Mouse (Mus musculus): ENCODE data around the gene Cpsf4.
"Not testable (repeated sequence)": the region's sequence is repeated elsewhere in the genome, so short reads cannot be mapped to it uniquely, and the experiment has no call there.

The Cpsf4 gene

GRCm38 (mm10) chr5:145166536-145167305, at the start of gene Cpsf4, which contains the start of gene Ptcd1:
Gene Cpsf4, plus strand, starts transcription at chr5:145167213.
Gene Ptcd1, minus strand, starts transcription at chr5:145167108.
- peak; percentile 99 for DNase-seq

DNA sequence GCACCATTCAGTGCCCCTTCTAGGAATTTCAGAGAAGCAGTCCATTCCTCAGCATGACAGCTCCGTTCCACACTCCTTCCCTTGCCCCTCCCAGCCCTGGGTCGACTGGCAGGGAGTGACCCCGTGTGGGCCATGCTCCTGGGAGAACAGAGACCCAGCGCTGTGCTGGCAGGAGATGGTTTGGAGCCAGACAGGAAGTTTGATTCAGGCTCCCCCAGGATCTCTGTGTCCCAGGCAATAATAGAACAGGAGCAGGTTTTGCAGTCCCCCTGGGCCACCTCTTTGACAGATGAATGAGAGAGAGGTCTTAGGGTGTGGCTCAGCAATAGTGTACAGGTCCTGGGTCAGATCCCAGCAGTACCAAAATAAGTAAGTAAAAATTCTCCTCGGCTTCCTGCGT, 49.0 kb upstream of the Cpsf4 start:
- no peak for DNase-seq

DNA sequence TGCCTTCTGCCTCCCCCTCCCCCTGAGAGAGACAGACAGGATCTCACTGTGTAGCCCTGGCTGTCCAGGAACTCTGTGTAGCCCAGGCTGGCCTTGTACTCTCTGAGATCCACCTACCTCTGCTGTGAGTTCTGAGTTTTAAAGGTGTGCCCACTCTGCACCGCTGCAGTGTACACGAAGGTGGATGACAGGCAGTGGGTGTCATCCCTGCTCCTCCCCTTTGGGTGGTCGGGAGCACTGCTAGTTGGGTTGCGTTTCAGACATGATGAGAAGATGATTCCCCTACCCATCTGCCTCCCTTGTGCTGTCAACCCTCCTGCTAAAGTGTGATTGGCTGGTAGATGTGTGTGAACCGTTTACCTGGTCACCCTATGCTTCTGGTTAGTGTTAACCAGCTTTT, 48.6 kb upstream of the Cpsf4 start:
- DNase-seq, result no peak

DNA sequence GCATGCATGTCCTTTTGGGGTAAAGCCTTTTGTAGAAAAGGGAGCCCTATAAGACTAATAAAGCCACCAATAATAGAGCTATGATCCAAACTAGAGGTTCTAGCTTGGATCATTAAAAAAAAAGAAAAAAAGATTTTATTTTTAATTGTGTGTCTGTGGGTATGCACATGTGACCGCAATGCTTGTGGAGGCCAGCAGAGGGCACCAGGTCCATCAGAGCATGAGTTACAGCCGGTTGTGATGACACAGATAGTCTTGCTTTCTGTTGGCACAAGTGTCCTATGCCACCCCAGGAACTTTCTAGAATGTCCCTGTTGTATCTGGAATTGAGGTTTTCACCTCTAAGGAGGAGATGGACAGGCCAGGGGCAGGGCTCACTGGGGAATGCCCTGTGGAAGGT, 47.6 kb upstream of the Cpsf4 start:
- peak; percentile 60 for DNase-seq

- DNase-seq, result no peak
Measured at GRCm38 (mm10) chr5:145120921-145121320, 46.1 kb upstream of the Cpsf4 start.

DNA sequence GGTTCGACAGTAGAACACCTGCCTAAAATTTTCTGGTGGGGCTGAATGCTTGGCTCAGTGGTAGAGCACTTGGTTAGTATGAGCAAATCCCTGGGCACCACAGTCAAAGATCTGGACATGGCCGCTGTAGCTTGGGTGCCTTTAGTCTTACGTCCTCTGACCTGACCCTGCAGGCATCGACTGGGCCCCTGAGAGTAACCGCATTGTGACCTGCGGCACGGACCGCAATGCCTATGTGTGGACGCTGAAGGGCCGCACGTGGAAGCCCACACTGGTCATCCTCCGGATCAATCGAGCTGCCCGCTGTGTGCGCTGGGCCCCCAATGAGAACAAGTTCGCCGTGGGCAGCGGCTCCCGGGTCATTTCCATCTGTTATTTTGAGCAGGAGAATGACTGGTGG, 43.6 kb upstream of the Cpsf4 start:
- no peak for DNase-seq

DNA sequence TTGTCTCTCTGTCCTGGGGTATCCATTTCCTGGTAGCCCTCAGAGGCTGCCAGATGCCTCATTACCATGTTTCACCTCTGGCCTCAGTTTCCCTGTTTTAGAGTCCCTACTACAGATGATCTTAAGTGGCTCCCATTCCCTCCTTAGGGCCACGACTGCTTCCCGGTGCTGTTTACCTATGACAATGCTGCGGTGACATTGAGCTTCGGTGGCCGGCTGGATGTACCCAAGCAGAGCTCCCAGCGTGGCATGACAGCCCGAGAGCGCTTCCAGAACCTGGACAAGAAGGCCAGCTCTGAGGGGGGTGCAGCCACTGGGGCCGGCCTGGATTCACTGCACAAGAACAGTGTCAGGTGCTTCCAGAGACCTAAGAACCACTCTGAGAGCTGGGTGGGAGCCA, 40.4 kb upstream of the Cpsf4 start:
- DNase-seq, result no peak

GRCm38 (mm10) chr5:145129124-145129523, 37.9 kb upstream of the Cpsf4 start:
- DNase-seq, result no peak

DNA sequence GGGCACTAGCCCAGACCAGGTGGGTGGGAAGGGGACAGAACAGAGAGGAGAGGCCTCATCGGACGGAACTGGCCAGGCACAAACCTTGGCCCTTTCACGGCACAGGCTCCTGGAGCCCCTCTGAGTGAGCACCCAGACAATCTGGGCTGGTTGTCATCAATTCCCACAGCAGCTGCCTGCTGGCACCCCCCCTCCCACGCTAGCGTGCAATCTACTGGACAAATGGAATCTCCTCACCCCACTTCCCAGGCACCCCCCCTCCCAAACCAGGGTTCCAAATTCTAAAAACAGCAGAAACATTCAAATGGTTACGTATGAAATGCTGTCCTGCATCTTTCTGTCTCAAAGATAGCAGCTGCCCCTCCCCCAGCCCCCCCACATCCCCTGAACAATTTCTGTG, 37.2 kb upstream of the Cpsf4 start:
- not testable (repeated sequence) for DNase-seq

DNA sequence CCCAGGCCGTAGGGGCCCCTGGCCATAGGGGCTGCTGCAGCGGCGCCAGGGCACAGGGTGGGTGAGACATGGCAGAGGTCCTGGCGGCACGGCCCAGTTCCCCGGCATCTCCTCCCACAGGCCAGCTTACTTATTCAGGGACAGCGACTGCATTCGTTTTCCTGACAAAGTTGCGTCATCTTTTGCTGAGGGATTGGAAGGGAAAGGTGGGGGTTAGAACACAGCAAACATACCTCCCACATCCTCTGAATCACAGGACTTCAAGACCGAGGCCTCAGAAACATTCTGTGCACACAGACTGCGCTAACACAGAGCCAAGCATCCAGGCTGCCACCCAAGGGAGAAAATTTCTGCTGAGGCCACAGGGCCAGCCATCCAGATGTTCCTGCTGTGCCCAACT, 36.8 kb upstream of the Cpsf4 start:
- DNase-seq, result no peak

- no peak for DNase-seq
Measured at GRCm38 (mm10) chr5:145130995-145131394, 36.0 kb upstream of the Cpsf4 start.

- not testable (repeated sequence) for DNase-seq
Measured at GRCm38 (mm10) chr5:145133275-145133674, 33.7 kb upstream of the Cpsf4 start.

DNA sequence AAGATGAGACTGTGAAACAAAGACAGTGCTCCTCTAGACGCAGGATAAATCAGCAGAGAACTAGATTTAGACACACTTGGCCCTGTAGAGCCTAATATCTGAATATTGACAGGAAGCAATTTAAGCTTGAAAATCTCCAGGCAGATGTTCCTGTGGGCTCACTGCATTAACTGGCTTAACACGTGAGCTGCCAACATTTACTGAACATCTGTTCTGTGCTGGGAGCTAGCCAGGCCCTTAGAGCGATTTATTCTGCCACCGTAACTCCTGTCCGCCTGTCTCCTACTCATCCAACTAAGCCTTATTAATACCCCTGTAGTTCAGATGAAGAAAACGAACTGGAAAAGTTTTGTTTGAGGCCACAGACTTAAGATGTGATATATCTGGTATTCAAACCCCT, 28.2 kb upstream of the Cpsf4 start:
- no peak for DNase-seq

DNA sequence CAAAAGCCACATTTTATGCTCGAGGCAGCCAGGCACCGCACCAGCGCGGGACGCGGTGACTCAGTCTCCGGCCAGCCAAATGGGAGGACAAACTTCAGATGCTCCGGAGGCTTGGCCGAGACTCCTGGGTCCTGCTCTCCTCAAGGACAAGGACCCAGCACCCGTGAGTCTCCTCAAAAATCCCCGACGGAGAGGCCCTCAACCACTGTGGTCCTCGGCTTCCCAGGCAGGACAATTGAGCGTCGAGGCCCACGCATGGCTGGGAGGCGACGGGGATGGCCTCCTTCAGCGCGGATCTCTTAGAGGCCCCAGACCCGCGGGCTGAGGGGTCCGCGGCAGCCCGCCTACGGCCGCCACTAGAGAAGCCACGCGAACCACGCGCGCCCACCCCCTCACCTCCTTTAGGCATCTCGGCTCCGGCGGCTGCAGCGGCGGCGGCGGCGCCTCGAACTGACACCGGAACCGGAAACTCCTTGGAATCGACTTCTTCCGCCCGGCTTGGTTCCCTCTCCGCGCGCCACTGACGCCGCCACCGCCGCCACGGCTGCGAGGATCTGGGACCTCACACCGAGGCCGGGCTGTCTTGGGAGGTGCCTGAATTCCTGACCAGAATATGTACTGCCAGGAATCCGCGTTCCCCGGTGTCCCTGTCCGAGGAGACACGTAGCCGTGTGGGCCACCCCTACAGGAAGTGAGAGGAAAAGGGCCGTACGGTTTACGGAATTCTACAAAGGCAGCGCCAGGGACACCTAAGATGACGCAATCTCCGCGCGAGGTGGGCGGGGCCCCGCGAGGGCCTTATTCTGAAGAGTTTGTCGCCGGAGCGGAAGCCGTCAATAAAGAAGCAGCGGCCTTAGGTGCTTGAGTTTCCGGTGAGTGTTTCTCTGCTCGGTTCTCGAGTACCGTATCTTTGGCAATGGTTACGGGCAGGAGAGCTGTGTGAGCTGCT, 27.2 kb upstream of the Cpsf4 start, which contains the start of the genes Pdap1 and Bud31:
Gene Pdap1, minus strand, starts transcription at position 668 of the 949 bp plus-strand sequence.
Gene Bud31, plus strand, starts transcription at position 792 of the 949 bp plus-strand sequence.
- peak; percentile 95 for DNase-seq

GRCm38 (mm10) chr5:145140611-145141010, 26.4 kb upstream of the Cpsf4 start:
- peak; percentile 39 for DNase-seq

GRCm38 (mm10) chr5:145147748-145148147, 19.3 kb upstream of the Cpsf4 start:
- no peak for DNase-seq

GRCm38 (mm10) chr5:145149294-145149693, 17.7 kb upstream of the Cpsf4 start:
- no peak for DNase-seq

DNA sequence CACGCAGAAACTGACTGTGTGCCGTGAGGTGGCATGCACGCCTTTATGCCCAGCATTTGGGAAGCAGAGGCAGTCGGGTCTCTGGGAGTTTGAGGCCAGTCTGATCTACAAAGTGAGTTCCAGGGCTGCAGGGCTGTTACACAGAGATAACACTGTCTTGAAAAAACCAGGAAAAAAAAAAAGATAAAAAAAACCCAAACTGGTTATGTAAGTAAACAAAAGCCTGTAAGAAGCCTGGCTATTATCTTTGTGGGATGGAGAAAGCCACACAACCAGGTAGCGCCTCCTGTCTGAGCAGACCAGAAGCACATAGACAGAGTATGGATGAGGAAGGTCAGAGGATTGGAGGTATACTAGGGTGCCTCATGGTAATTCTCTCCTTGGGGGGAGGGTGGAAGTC, 14.3 kb upstream of the Cpsf4 start:
- no peak for DNase-seq

- no peak for DNase-seq
Measured at GRCm38 (mm10) chr5:145161361-145161760, 5.7 kb upstream of the Cpsf4 start.

GRCm38 (mm10) chr5:145164710-145165109, 2.3 kb upstream of the Cpsf4 start:
- DNase-seq, result no peak

GRCm38 (mm10) chr5:145165184-145165583, 1.8 kb upstream of the Cpsf4 start:
- DNase-seq, result no peak

- no peak for DNase-seq
Measured at GRCm38 (mm10) chr5:145167306-145167661, 271 bp downstream of the Cpsf4 start.

DNA sequence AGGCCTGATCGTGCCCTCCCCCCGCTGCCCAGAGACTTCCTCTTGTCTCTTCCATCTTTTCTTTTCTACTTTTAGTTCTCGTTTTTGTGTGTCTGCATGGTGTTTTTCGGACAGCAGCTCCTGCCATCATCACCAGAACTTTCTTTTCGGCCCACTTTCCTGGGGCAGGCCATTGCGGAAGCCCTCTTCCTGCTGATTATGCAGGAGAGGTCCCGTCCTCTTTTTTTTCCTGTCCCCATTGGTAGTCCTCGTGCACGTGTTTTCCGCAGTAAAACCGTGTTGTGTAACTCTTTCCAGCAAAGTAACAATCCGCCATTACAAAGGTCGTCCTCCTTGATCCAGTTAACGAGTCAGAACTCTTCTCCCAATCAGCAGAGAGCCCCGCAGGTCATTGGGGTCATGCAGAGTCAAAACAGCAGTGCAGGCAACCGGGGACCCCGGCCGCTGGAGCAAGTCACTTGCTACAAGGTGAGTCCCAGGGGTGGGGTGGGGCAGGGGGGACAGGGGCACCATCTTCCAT, 11.5 kb downstream of the Cpsf4 start:
- no peak for DNase-seq

DNA sequence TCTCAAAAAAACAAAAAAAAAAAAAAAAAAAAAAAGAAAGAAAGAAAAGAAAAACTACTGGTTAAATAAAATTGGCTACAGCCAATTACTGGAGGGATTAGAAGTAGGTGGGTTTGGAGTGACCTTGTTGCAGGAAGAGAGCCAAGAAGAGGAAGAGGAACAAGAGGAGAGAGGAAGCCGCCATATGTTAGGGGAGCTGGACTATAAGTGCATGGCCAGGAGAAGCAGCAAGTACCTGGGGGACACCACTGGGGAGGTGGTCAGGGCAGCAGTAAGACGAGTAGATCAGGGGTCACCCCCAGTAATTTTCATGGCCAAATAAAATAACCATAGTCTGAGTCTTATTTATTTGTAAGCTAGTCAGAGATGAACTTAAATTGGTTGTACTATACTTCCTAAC, 18.2 kb downstream of the Cpsf4 start:
- no peak for DNase-seq
